Comparison of ENCODE assay signal across 12 mouse cellular contexts in genomic region chr7:83911909-83912308, GRCm38 (mm10).
"Had no signal": no experiment of that assay in that cellular context is flagged by ENCODE, and none has a peak within 500 bp of the region (broad histone marks: within the 10 kb centered on the region; RNA-seq: fewer than 3 reads in every experiment).

No protein-coding gene starts in this region.

- H3K36me3 ChIP-seq: kidney, embryonic 15.5 days; limb, embryonic 15.5 days; liver, embryonic 13.5 days; lung, embryonic 15.5 days; midbrain, embryonic 13.5 days had no signal

- DNase-seq: kidney, adult 2 months; kidney, postnatal 14 days; liver, embryonic 13.5 days; liver, postnatal 0 days; lung, postnatal 14 days had no signal

- H3K27me3 ChIP-seq: kidney, embryonic 15.5 days; limb, embryonic 15.5 days; liver, embryonic 13.5 days; lung, embryonic 15.5 days; midbrain, embryonic 13.5 days had no signal

- ATAC-seq: liver, postnatal 0 days; midbrain, embryonic 13.5 days had no signal

- H3K4me1 ChIP-seq: kidney, embryonic 15.5 days; limb, embryonic 15.5 days; midbrain, embryonic 13.5 days had no signal

- H3K4me3 ChIP-seq: kidney, embryonic 15.5 days; left cerebral cortex, adult 2 months; limb, embryonic 15.5 days; liver, embryonic 13.5 days; lung, embryonic 15.5 days; midbrain, embryonic 13.5 days had no signal

- H3K27ac ChIP-seq: kidney, embryonic 15.5 days; left cerebral cortex, adult 2 months; limb, embryonic 15.5 days; liver, embryonic 13.5 days; lung, embryonic 15.5 days; macrophage; midbrain, embryonic 13.5 days; stomach, postnatal 0 days had no signal
